9 mouse cellular contexts compared by ENCODE assay signal in the genomic region with DNA sequence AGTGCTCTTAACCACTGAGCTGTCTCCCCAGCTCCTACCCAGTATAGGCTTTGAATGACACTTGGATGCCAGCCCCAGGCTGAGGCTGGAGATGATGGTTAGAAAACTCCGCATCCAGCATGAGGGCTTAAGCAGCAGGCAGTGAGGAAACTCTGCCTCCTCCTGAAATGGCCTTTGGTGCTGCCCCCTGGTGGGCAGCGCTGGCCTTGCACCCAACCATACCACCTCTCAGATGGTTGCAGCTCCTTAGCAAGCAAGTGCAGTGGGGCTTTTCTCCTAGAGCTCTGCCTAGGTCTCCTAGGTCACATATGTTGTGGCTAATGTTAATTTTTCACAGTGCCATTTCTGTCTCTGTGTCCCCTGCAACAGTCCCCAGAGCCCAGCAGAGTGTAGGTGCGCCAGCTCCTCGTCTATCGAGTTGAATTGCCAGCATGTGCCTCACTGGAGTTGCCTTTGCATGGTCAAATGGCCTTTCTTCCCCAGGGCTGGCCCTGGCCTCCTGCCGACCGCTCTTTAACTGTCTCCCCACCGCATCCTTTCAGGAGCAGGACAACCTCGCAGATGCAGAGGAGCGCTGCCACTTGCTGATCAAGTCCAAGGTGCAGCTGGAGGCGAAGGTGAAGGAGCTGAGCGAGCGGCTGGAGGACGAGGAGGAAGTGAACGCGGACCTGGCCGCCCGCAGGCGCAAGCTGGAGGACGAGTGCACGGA. TPM values are rescaled to one million over a fixed set of nuclear protein-coding genes. Genes with fewer than 3 reads are reported as not detected.
DNase-seq lines count a peak whose midpoint lies in the region; ATAC-seq lines count a peak whose summit lies in the region.
"Had no signal": no experiment of that assay in that cellular context is flagged by ENCODE, and none has a peak within 500 bp of the region (broad histone marks: within the 10 kb centered on the region; RNA-seq: fewer than 3 reads in every experiment).

No protein-coding gene starts in this region.

- H3K27me3 ChIP-seq in limb, embryonic 10.5 days (ENCODE audit: low read depth, poor library complexity, severe bottlenecking), result peaks cover 86% of the 10 kb centered on the region

- ATAC-seq in neutrophil, adult 5-6 weeks (ENCODE audit: extremely low read depth, insufficient number of reproducible peaks, low FRiP score, poor library complexity, severe bottlenecking), result peak; percentile 54; the same call in 1 of the 2 replicates

- peaks cover 35% of the 10 kb centered on the region for H3K4me1 ChIP-seq in limb, embryonic 10.5 days

- H3K27ac ChIP-seq in limb, embryonic 10.5 days, result no peak overlapping the region
- H3K27ac ChIP-seq: neural tube, embryonic 13.5 days had no signal

- 40% methylated on average over 21 of the region's 21 CpGs for WGBS in limb, embryonic 10.5 days

- H3K9me3 ChIP-seq in limb, embryonic 10.5 days (replicated peaks), result no peaks in the 10 kb centered on the region
- H3K9me3 ChIP-seq: neural tube, embryonic 13.5 days had no signal

- peak; percentile 79 for DNase-seq in layer of hippocampus, adult 11-12 months (ENCODE audit: low spot score)
- DNase-seq in layer of hippocampus, adult 9-10 months (ENCODE audit: low spot score), result no peak
- DNase-seq in ZHBTc4 (ENCODE audit: low read depth, low spot score), result peak; percentile 91
- DNase-seq in embryo, embryonic 10 days (ENCODE audit: low spot score), result peak; percentile 70
- peak; percentile 86 for DNase-seq in heart, postnatal 4 days
- peak; percentile 87 for DNase-seq in limb, embryonic 10.5 days (ENCODE audit: low spot score)
- DNase-seq in thymus, postnatal 10 days (ENCODE audit: low spot score in 2 of 2), result peak; percentile 35 to 79

- peaks cover 15% of the 10 kb centered on the region for H3K36me3 ChIP-seq in limb, embryonic 10.5 days

- no peak overlapping the region for H3K4me3 ChIP-seq in limb, embryonic 10.5 days
- H3K4me3 ChIP-seq: neural tube, embryonic 13.5 days had no signal

RNA-seq across cellular contexts. Expression of gene Myh7b, which starts 16.2 kb away (rescaled TPM):
- 10 to 100 TPM; 60.5 to 63.8 TPM for total RNA-seq in heart, postnatal 4 days (2021)
- polyA plus RNA-seq in limb, embryonic 10.5 days (2016; fragmentation: Nextera tagmentation; extraction: Ambion mirVana), result 0.36 and 0.63 TPM in 2 replicates
- not detected in 2 replicates for total RNA-seq in neutrophil, adult 5-6 weeks (2017)

RNA-seq across cellular contexts. Expression of gene Gss, which starts 34.6 kb away (rescaled TPM):
- total RNA-seq in heart, postnatal 4 days (2021), result 10 to 100 TPM; 17.3 to 18.2 TPM
- polyA plus RNA-seq in limb, embryonic 10.5 days (2016; fragmentation: Nextera tagmentation; extraction: Ambion mirVana), result 24.3 and 25.1 TPM in 2 replicates
- 10.9 and 13.5 TPM in 2 replicates for total RNA-seq in neutrophil, adult 5-6 weeks (2017)

Comparison
In these comparisons a context has a peak if more than half of its experiments do, and no peak if none do; other contexts are left out.
1. RNA of gene Myh7b, which starts 16.2 kb away (total RNA-seq): 60.5 to 63.8 TPM in heart, postnatal 4 days; not detected in neutrophil, adult 5-6 weeks; every median in the first group is over 10 times any median in the second.